11 mouse cellular contexts compared by ENCODE assay signal in genomic region chr2:180228060-180228458, GRCm38 (mm10). TPM values are rescaled to one million over a fixed set of nuclear protein-coding genes. Genes with fewer than 3 reads are reported as not detected.
DNase-seq lines count a peak whose midpoint lies in the region; ATAC-seq and TF ChIP-seq lines count a peak whose summit lies in the region.
"Had no signal": no experiment of that assay in that cellular context is flagged by ENCODE, and none has a peak within 500 bp of the region (broad histone marks: within the 10 kb centered on the region; RNA-seq: fewer than 3 reads in every experiment).

No protein-coding gene starts in this region.

- H3K4me1 ChIP-seq in forebrain, embryonic 10.5 days: peaks cover 57% of the 10 kb centered on the region
- peaks cover 36% of the 10 kb centered on the region for H3K4me1 ChIP-seq in forebrain, embryonic 15.5 days
- H3K4me1 ChIP-seq in kidney, embryonic 15.5 days: peaks cover 75% of the 10 kb centered on the region
- peaks cover 83% of the 10 kb centered on the region for H3K4me1 ChIP-seq in E14TG2a.4 (replicated peaks; ENCODE audit: low read depth, low read length)
- peaks cover 45% of the 10 kb centered on the region for H3K4me1 ChIP-seq in limb, embryonic 13.5 days

- no peaks in the 10 kb centered on the region for H3K36me3 ChIP-seq in forebrain, embryonic 10.5 days (replicated peaks)
- H3K36me3 ChIP-seq in forebrain, embryonic 15.5 days: no peaks in the 10 kb centered on the region
- no peaks in the 10 kb centered on the region for H3K36me3 ChIP-seq in kidney, embryonic 15.5 days
- peaks cover 8% of the 10 kb centered on the region for H3K36me3 ChIP-seq in E14TG2a.4 (ENCODE audit: insufficient read depth, low read length)
- H3K36me3 ChIP-seq in limb, embryonic 13.5 days: no peaks in the 10 kb centered on the region

- 50% methylated on average over 6 of the region's 6 CpGs for WGBS in forebrain, embryonic 10.5 days
- WGBS in forebrain, embryonic 15.5 days: 52% methylated on average over 6 of the region's 6 CpGs
- WGBS in kidney, embryonic 15.5 days: 46% methylated on average over 6 of the region's 6 CpGs
- 43% methylated on average over 6 of the region's 6 CpGs for WGBS in limb, embryonic 13.5 days

- no peak overlapping the region for H3K9ac ChIP-seq in forebrain, embryonic 15.5 days (replicated peaks)
- no peak overlapping the region; the same call in 1 of the 2 replicates for H3K9ac ChIP-seq in kidney, embryonic 15.5 days
- no peak overlapping the region for H3K9ac ChIP-seq in limb, embryonic 13.5 days

- H3K4me2 ChIP-seq in forebrain, embryonic 15.5 days (replicated peaks): no peak overlapping the region
- peak overlapping the region; percentile 50 for H3K4me2 ChIP-seq in kidney, embryonic 15.5 days
- peak overlapping the region; percentile 55 for H3K4me2 ChIP-seq in limb, embryonic 13.5 days (replicated peaks)

- no peak overlapping the region; the same call in 1 of the 2 replicates for H3K4me3 ChIP-seq in forebrain, embryonic 10.5 days
- no peak overlapping the region for H3K4me3 ChIP-seq in forebrain, embryonic 15.5 days
- peak overlapping the region; percentile 21; the same call in 1 of the 2 replicates for H3K4me3 ChIP-seq in kidney, embryonic 15.5 days (replicated peaks)
- H3K4me3 ChIP-seq in E14TG2a.4 (replicated peaks; ENCODE audit: low read length): peak overlapping the region; percentile 96
- no peak overlapping the region for H3K4me3 ChIP-seq in limb, embryonic 13.5 days

- H3K9me3 ChIP-seq in forebrain, embryonic 10.5 days: no peaks in the 10 kb centered on the region
- H3K9me3 ChIP-seq in forebrain, embryonic 15.5 days: no peaks in the 10 kb centered on the region
- no peaks in the 10 kb centered on the region for H3K9me3 ChIP-seq in kidney, embryonic 15.5 days (replicated peaks)
- no peaks in the 10 kb centered on the region for H3K9me3 ChIP-seq in E14TG2a.4 (ENCODE audit: low read length)
- H3K9me3 ChIP-seq in limb, embryonic 13.5 days: no peaks in the 10 kb centered on the region

- peaks cover 54% of the 10 kb centered on the region for H3K27me3 ChIP-seq in forebrain, embryonic 10.5 days (ENCODE audit: poor library complexity, severe bottlenecking)
- H3K27me3 ChIP-seq in forebrain, embryonic 15.5 days: peaks cover 6% of the 10 kb centered on the region; the same call in 1 of the 2 replicates
- peaks cover 31% of the 10 kb centered on the region for H3K27me3 ChIP-seq in kidney, embryonic 15.5 days
- H3K27me3 ChIP-seq in E14TG2a.4 (ENCODE audit: insufficient read depth, low read length): peaks cover 13% of the 10 kb centered on the region; the same call in 1 of the 2 replicates
- peaks cover 45% of the 10 kb centered on the region for H3K27me3 ChIP-seq in limb, embryonic 13.5 days

- no peak for DNase-seq in forebrain, embryonic 10.5 days (ENCODE audit: extremely low spot score, low spot score)
- no peak for DNase-seq in kidney, adult 18-20 months
- DNase-seq in right cerebral cortex, postnatal 14 days: no peak
- DNase-seq in spleen, postnatal 36 days (ENCODE audit: low spot score in 2 of 2): no peak
- DNase-seq: cerebellum, adult 9-11 months; right cerebral cortex, postnatal 25 days had no signal

- no peak for TF ChIP-seq CTCF in E14TG2a.4 (conservative IDR thresholded peaks at IDR 0.05; ENCODE audit: low read length)

- ATAC-seq in forebrain, embryonic 15.5 days (replicated peaks): no peak
- no peak for ATAC-seq in kidney, embryonic 15.5 days (replicated peaks; ENCODE audit: low FRiP score)
- ATAC-seq in limb, embryonic 13.5 days (ENCODE audit: low FRiP score, low read depth): no peak

- peak overlapping the region; percentile 70 for H3K27ac ChIP-seq in forebrain, embryonic 10.5 days
- no peak overlapping the region for H3K27ac ChIP-seq in forebrain, embryonic 15.5 days (replicated peaks)
- peak overlapping the region; percentile 55 for H3K27ac ChIP-seq in kidney, embryonic 15.5 days
- H3K27ac ChIP-seq in limb, embryonic 13.5 days: no peak overlapping the region
- H3K27ac ChIP-seq: macrophage had no signal

RNA-seq across cellular contexts. Expression of gene Lama5, which starts 2.4 kb away (rescaled TPM):
- 10.7 and 11.2 TPM in 2 replicates for polyA plus RNA-seq in forebrain, embryonic 10.5 days (2016; fragmentation: Nextera tagmentation; extraction: Ambion mirVana)
- 3.0 and 3.1 TPM in 2 replicates for polyA plus RNA-seq in forebrain, embryonic 15.5 days (2015; fragmentation: Nextera tagmentation; extraction: Ambion mirVana)
- polyA plus RNA-seq in kidney, embryonic 15.5 days (2015; fragmentation: Nextera tagmentation; extraction: Ambion mirVana): 40.6 and 46.7 TPM in 2 replicates
- 15.6 and 15.8 TPM in 2 replicates for polyA plus RNA-seq in limb, embryonic 13.5 days (2015; fragmentation: Nextera tagmentation; extraction: Ambion mirVana)
- polyA plus RNA-seq: macrophage had no signal

RNA-seq across cellular contexts. Expression of gene Rps21, which starts 29.1 kb away (rescaled TPM):
- polyA plus RNA-seq in forebrain, embryonic 10.5 days (2016; fragmentation: Nextera tagmentation; extraction: Ambion mirVana): 560 and 577 TPM in 2 replicates
- polyA plus RNA-seq in forebrain, embryonic 15.5 days (2015; fragmentation: Nextera tagmentation; extraction: Ambion mirVana): 407 and 432 TPM in 2 replicates
- 637 and 713 TPM in 2 replicates for polyA plus RNA-seq in kidney, embryonic 15.5 days (2015; fragmentation: Nextera tagmentation; extraction: Ambion mirVana)
- polyA plus RNA-seq in limb, embryonic 13.5 days (2015; fragmentation: Nextera tagmentation; extraction: Ambion mirVana): 572 and 605 TPM in 2 replicates

RNA-seq across cellular contexts. Expression of gene Cables2, which starts 45.2 kb away (rescaled TPM):
- polyA plus RNA-seq in forebrain, embryonic 10.5 days (2016; fragmentation: Nextera tagmentation; extraction: Ambion mirVana): 9.2 and 12.0 TPM in 2 replicates
- 18.4 and 21.6 TPM in 2 replicates for polyA plus RNA-seq in forebrain, embryonic 15.5 days (2015; fragmentation: Nextera tagmentation; extraction: Ambion mirVana)
- polyA plus RNA-seq in kidney, embryonic 15.5 days (2015; fragmentation: Nextera tagmentation; extraction: Ambion mirVana): 11.8 and 12.3 TPM in 2 replicates
- 14.7 and 16.6 TPM in 2 replicates for polyA plus RNA-seq in limb, embryonic 13.5 days (2015; fragmentation: Nextera tagmentation; extraction: Ambion mirVana)

RNA-seq across cellular contexts. Expression of gene Adrm1, which starts 56.8 kb away (rescaled TPM):
- 271 and 281 TPM in 2 replicates for polyA plus RNA-seq in forebrain, embryonic 10.5 days (2016; fragmentation: Nextera tagmentation; extraction: Ambion mirVana)
- polyA plus RNA-seq in forebrain, embryonic 15.5 days (2015; fragmentation: Nextera tagmentation; extraction: Ambion mirVana): 201 and 206 TPM in 2 replicates
- 193 and 207 TPM in 2 replicates for polyA plus RNA-seq in kidney, embryonic 15.5 days (2015; fragmentation: Nextera tagmentation; extraction: Ambion mirVana)
- 196 and 199 TPM in 2 replicates for polyA plus RNA-seq in limb, embryonic 13.5 days (2015; fragmentation: Nextera tagmentation; extraction: Ambion mirVana)

Comparison
In these comparisons a context has a peak if more than half of its experiments do, and no peak if none do; other contexts are left out.
1. H3K27ac ChIP-seq: peak in forebrain, embryonic 10.5 days (single experiment) and kidney, embryonic 15.5 days (single experiment); none in forebrain, embryonic 15.5 days (single experiment) and limb, embryonic 13.5 days (single experiment).
2. H3K4me3 ChIP-seq: peak in kidney, embryonic 15.5 days (single experiment) and E14TG2a.4 (single experiment); none in forebrain, embryonic 10.5 days (single experiment), forebrain, embryonic 15.5 days (single experiment) and limb, embryonic 13.5 days (single experiment).